Mouse (Mus musculus) naive thymus-derived CD4-positive, alpha-beta T cell, adult 2 months (primary cell): ENCODE data around the gene Calr4.

Experiments used
- DNase-seq: peaks from one replicate; pipeline ENCODE4 v3.0.0-alpha.2; 2011; ENCODE audit warnings: low read depth

Calr4 gene

GRCm38 (mm10) chr4:109279689-109280458 is 45.6 kb downstream of the Calr4 start, which contains the start of gene Eps15:
Gene Eps15 (plus strand): TSS chr4:109280268.
- DNase-seq: peak; percentile 88

- peak; percentile 50 for DNase-seq
Measured at GRCm38 (mm10) chr4:109280459-109281160, 46.3 kb downstream of the Calr4 start.

GRCm38 (mm10) chr4:109281161-109281560 is 46.9 kb downstream of the Calr4 start:
- DNase-seq: peak; percentile 38

- DNase-seq: no peak
Measured at GRCm38 (mm10) chr4:109281946-109282345, 47.7 kb downstream of the Calr4 start.

GRCm38 (mm10) chr4:109294629-109295028 is 60.3 kb downstream of the Calr4 start:
- DNase-seq: no peak

- no peak for DNase-seq
Measured at GRCm38 (mm10) chr4:109296510-109296909, 62.2 kb downstream of the Calr4 start.

GRCm38 (mm10) chr4:109299136-109299535 is 64.9 kb downstream of the Calr4 start:
- no peak for DNase-seq
